Mouse (Mus musculus): ENCODE measurements around the gene Smim14. TPM values are rescaled to one million over a fixed set of nuclear protein-coding genes. Genes with fewer than 3 reads are reported as not detected.

Smim14 gene
- polyA plus RNA-seq, 1 experiment from 2014 or later, result 101 TPM

- 0 out of 2 replicates have a peak, but pooled peaks cover 4% of the 10 kb centered on the region for H3K36me3 ChIP-seq (ENCODE audit: insufficient read depth, low read length)
- no peak for ATAC-seq (ENCODE audit: low FRiP score, low TSS enrichment)
- H3K4me3 ChIP-seq (ENCODE audit: low read length), result no peak overlapping the region
- H3K27ac ChIP-seq (ENCODE audit: low read length), result no peak overlapping the region
- 49% methylated on average over 4 of the region's 4 CpGs for WGBS
- no peak overlapping the region for H3K4me2 ChIP-seq (replicated peaks; ENCODE audit: low read depth, low read length)
- H3K9ac ChIP-seq (replicated peaks; ENCODE audit: low read length), result no peak overlapping the region
- H3K4me1 ChIP-seq (ENCODE audit: insufficient read depth, low read length), result 0 out of 2 replicates have a peak, but pooled peaks cover 5% of the 10 kb centered on the region
- no peaks in the 10 kb centered on the region for H3K27me3 ChIP-seq (ENCODE audit: insufficient read depth, low read length)
- no peaks in the 10 kb centered on the region for H3K9me3 ChIP-seq (ENCODE audit: low read length)
These were observed 108.7 kb downstream of the Smim14 start for GRCm38 (mm10) chr5:65428321-65428720.

GRCm38 (mm10) chr5:65425251-65425650 is 111.7 kb downstream of the Smim14 start:
- H3K9me3 ChIP-seq (ENCODE audit: low read length), result no peaks in the 10 kb centered on the region
- no peak overlapping the region for H3K27ac ChIP-seq (ENCODE audit: low read length)
- no peak overlapping the region for H3K9ac ChIP-seq (replicated peaks; ENCODE audit: low read length)
- peaks cover 11% of the 10 kb centered on the region for H3K4me1 ChIP-seq (ENCODE audit: insufficient read depth, low read length)
- WGBS, result 92% methylated on average over 5 of the region's 5 CpGs
- H3K4me2 ChIP-seq (replicated peaks; ENCODE audit: low read depth, low read length), result no peak overlapping the region
- peaks cover 24% of the 10 kb centered on the region for H3K36me3 ChIP-seq (ENCODE audit: insufficient read depth, low read length)
- no peak for ATAC-seq (ENCODE audit: low FRiP score, low TSS enrichment)
- H3K4me3 ChIP-seq (ENCODE audit: low read length), result no peak overlapping the region
- no peaks in the 10 kb centered on the region for H3K27me3 ChIP-seq (ENCODE audit: insufficient read depth, low read length)

GRCm38 (mm10) chr5:65424215-65424614 is 112.8 kb downstream of the Smim14 start:
- H3K27ac ChIP-seq (ENCODE audit: low read length), result no peak overlapping the region
- no peaks in the 10 kb centered on the region for H3K27me3 ChIP-seq (ENCODE audit: insufficient read depth, low read length)
- H3K9me3 ChIP-seq (ENCODE audit: low read length), result no peaks in the 10 kb centered on the region
- H3K36me3 ChIP-seq (ENCODE audit: insufficient read depth, low read length), result peaks cover 24% of the 10 kb centered on the region
- WGBS, result 82% methylated on average over 6 of the region's 6 CpGs
- peaks cover 11% of the 10 kb centered on the region for H3K4me1 ChIP-seq (ENCODE audit: insufficient read depth, low read length)
- H3K4me3 ChIP-seq (ENCODE audit: low read length), result no peak overlapping the region
- H3K9ac ChIP-seq (replicated peaks; ENCODE audit: low read length), result no peak overlapping the region
- peak; percentile 41; the same call in 1 of the 2 replicates for ATAC-seq (ENCODE audit: low FRiP score, low TSS enrichment)
- no peak overlapping the region for H3K4me2 ChIP-seq (replicated peaks; ENCODE audit: low read depth, low read length)

GRCm38 (mm10) chr5:65422803-65423202 is 114.2 kb downstream of the Smim14 start:
- ATAC-seq (ENCODE audit: low FRiP score, low TSS enrichment), result peak; percentile 92
- Histone ChIP-seq H3K9ac (replicated peaks; ENCODE audit: low read length) (no peak overlapping the region), H3K4me3 (ENCODE audit: low read length) (no peak overlapping the region), H3K36me3 (ENCODE audit: insufficient read depth, low read length) (peaks cover 26% of the 10 kb centered on the region), H3K27ac (ENCODE audit: low read length) (no peak overlapping the region), H3K4me2 (replicated peaks; ENCODE audit: low read depth, low read length) (no peak overlapping the region), H3K9me3 (ENCODE audit: low read length) (no peaks in the 10 kb centered on the region), H3K4me1 (ENCODE audit: insufficient read depth, low read length) (peaks cover 11% of the 10 kb centered on the region), H3K27me3 (ENCODE audit: insufficient read depth, low read length) (no peaks in the 10 kb centered on the region)
- WGBS, result 73% methylated on average over 8 of the region's 8 CpGs

- WGBS, result 27% methylated on average over 6 of the region's 6 CpGs
- ATAC-seq (ENCODE audit: low FRiP score, low TSS enrichment), result no peak
These were observed 116.2 kb downstream of the Smim14 start for GRCm38 (mm10) chr5:65420822-65421221.

GRCm38 (mm10) chr5:65419136-65419535 is 117.8 kb downstream of the Smim14 start:
- Histone ChIP-seq H3K4me1 (ENCODE audit: insufficient read depth, low read length) (peaks cover 19% of the 10 kb centered on the region), H3K27me3 (ENCODE audit: insufficient read depth, low read length) (no peaks in the 10 kb centered on the region), H3K9ac (replicated peaks; ENCODE audit: low read length) (no peak overlapping the region), H3K4me2 (replicated peaks; ENCODE audit: low read depth, low read length) (no peak overlapping the region), H3K27ac (ENCODE audit: low read length) (no peak overlapping the region), H3K36me3 (ENCODE audit: insufficient read depth, low read length) (peaks cover 27% of the 10 kb centered on the region), H3K9me3 (ENCODE audit: low read length) (no peaks in the 10 kb centered on the region), H3K4me3 (ENCODE audit: low read length) (no peak overlapping the region)
- ATAC-seq (ENCODE audit: low FRiP score, low TSS enrichment), result no peak
- 80% methylated on average over 10 of the region's 10 CpGs for WGBS

More at GRCm38 (mm10) chr5:65420822-65421221, 116.2 kb downstream of the Smim14 start:
- H3K4me2 ChIP-seq (replicated peaks; ENCODE audit: low read depth, low read length), result no peak overlapping the region
- H3K27me3 ChIP-seq (ENCODE audit: insufficient read depth, low read length), result no peaks in the 10 kb centered on the region
- peaks cover 32% of the 10 kb centered on the region for H3K36me3 ChIP-seq (ENCODE audit: insufficient read depth, low read length)
- H3K4me1 ChIP-seq (ENCODE audit: insufficient read depth, low read length), result peaks cover 16% of the 10 kb centered on the region
- H3K9ac ChIP-seq (replicated peaks; ENCODE audit: low read length), result no peak overlapping the region
- no peaks in the 10 kb centered on the region for H3K9me3 ChIP-seq (ENCODE audit: low read length)
- H3K4me3 ChIP-seq (ENCODE audit: low read length), result no peak overlapping the region
- peak overlapping the region; percentile 39; the same call in 1 of the 2 replicates for H3K27ac ChIP-seq (ENCODE audit: low read length)

- peak overlapping the region; percentile 5; the same call in 1 of the 2 replicates for H3K4me2 ChIP-seq (replicated peaks; ENCODE audit: low read depth, low read length)
- peak overlapping the region; percentile 43 for H3K9ac ChIP-seq (replicated peaks; ENCODE audit: low read length)
- peaks cover 13% of the 10 kb centered on the region for H3K4me1 ChIP-seq (ENCODE audit: insufficient read depth, low read length)
- peak; percentile 87 for ATAC-seq (ENCODE audit: low FRiP score, low TSS enrichment)
- 0 out of 2 replicates have a peak overlapping the region, but pooled peaks have one; percentile 8 for H3K4me3 ChIP-seq (ENCODE audit: low read length)
- H3K27ac ChIP-seq (ENCODE audit: low read length), result peak overlapping the region; percentile 85
- peaks cover 25% of the 10 kb centered on the region for H3K36me3 ChIP-seq (ENCODE audit: insufficient read depth, low read length)
- WGBS, result 21% methylated on average over 26 of the region's 26 CpGs
- H3K9me3 ChIP-seq (ENCODE audit: low read length), result no peaks in the 10 kb centered on the region
- no peaks in the 10 kb centered on the region for H3K27me3 ChIP-seq (ENCODE audit: insufficient read depth, low read length)
These were observed 121.1 kb downstream of the Smim14 start for GRCm38 (mm10) chr5:65415653-65416458.

- WGBS, result 68% methylated on average over 12 of the region's 12 CpGs
- peaks cover 48% of the 10 kb centered on the region for H3K36me3 ChIP-seq (ENCODE audit: insufficient read depth, low read length)
These were observed 129.0 kb downstream of the Smim14 start for GRCm38 (mm10) chr5:65407989-65408388.

GRCm38 (mm10) chr5:65401251-65401994 is 135.6 kb downstream of the Smim14 start:
- H3K27ac ChIP-seq (ENCODE audit: low read length), result no peak overlapping the region
- no peak overlapping the region for H3K4me3 ChIP-seq (ENCODE audit: low read length)
- peaks cover 44% of the 10 kb centered on the region for H3K36me3 ChIP-seq (ENCODE audit: insufficient read depth, low read length)
- no peak overlapping the region for H3K9ac ChIP-seq (replicated peaks; ENCODE audit: low read length)
- no peaks in the 10 kb centered on the region for H3K27me3 ChIP-seq (ENCODE audit: insufficient read depth, low read length)
- H3K4me1 ChIP-seq (ENCODE audit: insufficient read depth, low read length), result no peaks in the 10 kb centered on the region
- WGBS, result 33% methylated on average over 2 of the region's 2 CpGs
- no peak overlapping the region for H3K4me2 ChIP-seq (replicated peaks; ENCODE audit: low read depth, low read length)
- H3K9me3 ChIP-seq (ENCODE audit: low read length), result no peaks in the 10 kb centered on the region
- ATAC-seq (ENCODE audit: low FRiP score, low TSS enrichment), result peak; percentile 84; the same call in 1 of the 2 replicates

More at GRCm38 (mm10) chr5:65407989-65408388, 129.0 kb downstream of the Smim14 start:
- Histone ChIP-seq H3K27ac (ENCODE audit: low read length) (no peak overlapping the region), H3K27me3 (ENCODE audit: insufficient read depth, low read length) (no peaks in the 10 kb centered on the region), H3K4me1 (ENCODE audit: insufficient read depth, low read length) (no peaks in the 10 kb centered on the region), H3K4me2 (replicated peaks; ENCODE audit: low read depth, low read length) (no peak overlapping the region), H3K9me3 (ENCODE audit: low read length) (no peaks in the 10 kb centered on the region), H3K9ac (replicated peaks; ENCODE audit: low read length) (no peak overlapping the region), H3K4me3 (ENCODE audit: low read length) (no peak overlapping the region)
- no peak for ATAC-seq (ENCODE audit: low FRiP score, low TSS enrichment)
